Mouse (Mus musculus) C2C12 (cell line): ENCODE data around the gene Cox8a. TPM values are rescaled to one million over a fixed set of nuclear protein-coding genes. Genes with fewer than 3 reads are reported as not detected.

ENCODE experiments used
- H3K27me3 ChIP-seq: one replicate; pipeline ENCODE4 v1.6.1; 2011; ENCODE audit not compliant: control insufficient read depth, insufficient read depth, insufficient read length
- H3K36me3 ChIP-seq: one replicate; pipeline ENCODE4 v1.6.1; 2011; ENCODE audit not compliant: control insufficient read depth, insufficient read depth
- H3K4me3 ChIP-seq: one replicate; pipeline ENCODE4 v1.5.1; 2011; ENCODE audit warnings: mild to moderate bottlenecking, control low read depth; ENCODE audit not compliant: poor library complexity, insufficient read depth, severe bottlenecking
- H3K79me2 ChIP-seq: one replicate; pipeline ENCODE4 v1.6.1; 2011; ENCODE audit not compliant: control insufficient read depth, insufficient read depth
- H3K79me3 ChIP-seq: one replicate; pipeline ENCODE4 v1.6.1; 2011; ENCODE audit warnings: low read depth, control low read depth
- H3ac ChIP-seq: one replicate; pipeline ENCODE3; 2011; ENCODE audit warnings: low read depth; ENCODE audit not compliant: control insufficient read depth, insufficient read length
- CEBPB ChIP-seq: IDR thresholded peaks from one replicate; pipeline ENCODE4 v1.6.1; 2011; ENCODE audit warnings: low read depth, mild to moderate bottlenecking, control low read depth, moderate library complexity
- CTCF ChIP-seq: IDR thresholded peaks from one replicate; pipeline ENCODE4 v1.5.1; 2011; ENCODE audit not compliant: control insufficient read depth, insufficient read depth, insufficient read length
- FOSL1 ChIP-seq: IDR thresholded peaks from one replicate; pipeline ENCODE4 v1.8.0; 2011; ENCODE audit warnings: mild to moderate bottlenecking, low read length; ENCODE audit not compliant: poor library complexity, insufficient read depth, severe bottlenecking
- MAX ChIP-seq: IDR thresholded peaks from one replicate; pipeline ENCODE4 v1.6.1; 2011; ENCODE audit warnings: mild to moderate bottlenecking, control low read depth
- MYOD1 ChIP-seq: IDR thresholded peaks from one replicate; pipeline ENCODE4 v1.6.1; 2011; ENCODE audit warnings: low read depth; ENCODE audit not compliant: control insufficient read depth, insufficient read length
- MYOG ChIP-seq: IDR thresholded peaks from one replicate; pipeline ENCODE4 v1.6.1; 2011; ENCODE audit not compliant: control insufficient read depth, insufficient read length; ENCODE audit errors: extremely low read depth
- USF1 ChIP-seq: IDR thresholded peaks from one replicate; pipeline ENCODE4 v1.6.1; 2011; ENCODE audit warnings: low read depth, mild to moderate bottlenecking, control low read depth, moderate library complexity
- polyA plus RNA-seq: library from polyadenylated mRNA; unstranded; fragments of >200 nt; fragmentation: generic; extraction: Trizol; gene quantifications from one replicate; pipeline ENCODE4 v1.2.1, GENCODE M21; 2012; ENCODE audit warnings: missing spikeins

The Cox8a gene
- polyA plus RNA-seq, 1 experiment, result 960 TPM

DNA sequence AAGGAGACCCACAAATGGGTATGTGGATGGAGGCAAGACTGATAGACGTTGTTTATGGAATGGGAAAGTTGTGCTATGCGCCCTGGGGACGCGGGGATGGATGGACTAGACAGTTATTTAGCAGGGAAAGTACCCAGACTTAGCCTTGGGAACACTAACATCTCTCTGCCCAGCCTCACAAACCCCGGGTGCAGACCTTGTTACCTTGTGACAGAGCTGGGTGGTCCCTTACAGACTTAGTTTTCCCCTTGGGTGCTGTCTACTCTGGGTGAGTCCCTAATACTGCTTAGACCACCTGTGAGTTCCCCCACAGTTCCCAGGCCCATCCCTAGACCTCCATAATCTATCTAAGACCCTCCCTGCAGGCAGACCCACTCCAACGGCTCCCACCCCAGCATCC lies 50.6 kb downstream of the Cox8a start:
- Histone ChIP-seq H3ac (no peak overlapping the region), H3K4me3 (no peak overlapping the region), H3K79me2 (no peaks in the 10 kb centered on the region), H3K27me3 (peaks cover 26% of the 10 kb centered on the region), H3K36me3 (no peaks in the 10 kb centered on the region), H3K79me3 (no peaks in the 10 kb centered on the region)
- TF ChIP-seq USF1 (no peak), FOSL1 (no peak), CTCF (no peak), MYOG (no peak), CEBPB (no peak), MYOD1 (no peak), MAX (no peak)

DNA sequence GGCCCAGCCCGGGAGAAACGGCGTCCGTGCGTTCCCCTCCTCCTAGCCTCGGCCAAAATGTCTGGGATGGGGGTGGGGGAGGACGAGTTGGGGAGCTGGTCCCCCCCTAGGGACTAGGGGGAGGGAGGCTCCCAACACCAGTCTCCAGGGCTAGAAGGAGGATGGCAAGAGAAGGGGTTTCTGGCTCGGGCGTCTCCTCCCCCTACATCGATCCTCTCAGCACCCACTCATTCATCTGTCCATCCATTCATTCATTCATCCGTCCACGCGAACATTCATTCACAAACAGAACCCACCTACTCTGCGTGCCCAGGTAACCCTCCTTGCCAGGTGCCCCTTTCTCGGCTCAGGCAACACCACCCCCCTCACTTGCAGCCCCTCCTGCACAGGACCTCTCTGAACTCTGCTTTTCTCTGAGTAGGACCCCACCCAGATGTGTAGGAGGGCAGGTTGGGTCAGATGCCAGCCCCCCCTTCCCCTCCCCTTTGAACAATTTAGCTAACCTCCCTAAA lies 51.2 kb downstream of the Cox8a start:
- H3K27me3 ChIP-seq, result peaks cover 26% of the 10 kb centered on the region
- TF ChIP-seq MYOD1 (no peak), CTCF (no peak), CEBPB (no peak), USF1 (no peak), FOSL1 (no peak), MYOG (no peak), MAX (no peak)
- no peak overlapping the region for H3K4me3 ChIP-seq

GRCm38 (mm10) chr19:7165509-7166199 lies 51.8 kb downstream of the Cox8a start:
- no peak overlapping the region for H3ac ChIP-seq
- peaks cover 26% of the 10 kb centered on the region for H3K27me3 ChIP-seq
- no peaks in the 10 kb centered on the region for H3K79me2 ChIP-seq
- H3K4me3 ChIP-seq, result no peak overlapping the region
- no peaks in the 10 kb centered on the region for H3K36me3 ChIP-seq
- no peaks in the 10 kb centered on the region for H3K79me3 ChIP-seq
- TF ChIP-seq CEBPB, result no peak
- no peak for TF ChIP-seq FOSL1
- no peak for TF ChIP-seq MYOG
- TF ChIP-seq MAX, result no peak
- no peak for TF ChIP-seq MYOD1
- no peak for TF ChIP-seq CTCF
- no peak for TF ChIP-seq USF1

More for the DNA sequence above, 51.2 kb downstream of the Cox8a start:
- Histone ChIP-seq H3ac (no peak overlapping the region), H3K36me3 (no peaks in the 10 kb centered on the region), H3K79me2 (no peaks in the 10 kb centered on the region), H3K79me3 (no peaks in the 10 kb centered on the region)

Other genes with a start within 250 kb of the Cox8a start
- 1,811 TPM for gene Ppp1r14b, start 242.6 kb downstream of the Cox8a start, polyA plus RNA-seq
- gene Plcb3, start 241.1 kb downstream of the Cox8a start, polyA plus RNA-seq, result 51.7 TPM
- 148 TPM for gene Fkbp2, start 237.1 kb downstream of the Cox8a start, polyA plus RNA-seq
- 37.7 TPM for gene Vegfb, start 230.0 kb downstream of the Cox8a start, polyA plus RNA-seq
- gene Dnajc4, start 225.0 kb downstream of the Cox8a start, polyA plus RNA-seq, result 12.2 TPM
- gene Nudt22, start 221.5 kb downstream of the Cox8a start, polyA plus RNA-seq, result 18.2 TPM
- 4.7 TPM for gene Trpt1, start 221.5 kb downstream of the Cox8a start, polyA plus RNA-seq
- 0.37 TPM for gene Fermt3, start 198.1 kb downstream of the Cox8a start, polyA plus RNA-seq
- 309 TPM for gene Stip1, start 177.6 kb downstream of the Cox8a start, polyA plus RNA-seq
- 8.3 TPM for gene Macrod1, start 160.8 kb downstream of the Cox8a start, polyA plus RNA-seq
- 0.08 TPM for gene Flrt1, start 111.9 kb downstream of the Cox8a start, polyA plus RNA-seq
- 121 TPM for gene Otub1, start 11.3 kb downstream of the Cox8a start, polyA plus RNA-seq
- gene Naa40, start 23.6 kb upstream of the Cox8a start, polyA plus RNA-seq, result 16.8 TPM
- gene Rcor2, start 49.7 kb upstream of the Cox8a start, polyA plus RNA-seq, result 21.0 TPM
- 27.2 TPM for gene Mark2, start 124.2 kb upstream of the Cox8a start, polyA plus RNA-seq
- gene Spindoc, start 165.4 kb upstream of the Cox8a start, polyA plus RNA-seq, result 21.6 TPM
- gene 2700081O15Rik, start 200.0 kb upstream of the Cox8a start, polyA plus RNA-seq, result 19.3 TPM